5 mouse cellular contexts compared by ENCODE assay signal in genomic region chr14:52752159-52752558, GRCm38 (mm10).
DNase-seq lines count a peak whose midpoint lies in the region; ATAC-seq lines count a peak whose summit lies in the region.

No protein-coding gene starts in this region.

- ATAC-seq in common myeloid progenitor, adult 5-6 weeks (replicated peaks; ENCODE audit: low read depth, poor library complexity, severe bottlenecking) = peak; percentile 65; the same call in 1 of the 2 replicates

- DNase-seq in CD4-positive, CD25-positive, alpha-beta regulatory T cell, adult 2 months (ENCODE audit: low read depth, low spot score) = peak; percentile 5
- peak; percentile 0 for DNase-seq in Muller cell, postnatal 12 days (ENCODE audit: inconsistent ontology term)
- peak; percentile 11 for DNase-seq in induced T-regulatory cell, adult 2 months (ENCODE audit: low read depth)
- DNase-seq in thymus, postnatal 14 days = peak; percentile 34

Comparison
In these comparisons a context has a peak if more than half of its experiments do, and no peak if none do; other contexts are left out.
1. Peak in every context shown above with its lines: DNase-seq and ATAC-seq.